Mouse (Mus musculus) kidney, adult 2 months (tissue): ENCODE results near the gene Tpst1.

Source experiments
- CTCF ChIP-seq: fragments of 200-500 bp; conservative IDR thresholded peaks from 2 replicates; pipeline ENCODE4 v1.5.1; 2011; ENCODE audit warnings: low read depth, mild to moderate bottlenecking, control low read depth, low read length, moderate library complexity, mixed read lengths; ENCODE audit not compliant: insufficient read depth, insufficient read length
- POLR2A ChIP-seq: fragments of 200-500 bp; IDR thresholded peaks from one replicate; pipeline ENCODE4 v1.6.1; 2011; ENCODE audit warnings: low read depth, low read length, control low read depth

- TF ChIP-seq POLR2A = no peak
- no peak for TF ChIP-seq CTCF
Observed at GRCm38 (mm10) chr5:130117932-130118331, 44.8 kb downstream of the Tpst1 start.
